Mouse (Mus musculus) erythroblast, embryonic 14.5 days (primary cell): ENCODE data around the gene Bckdk.

Source experiments
- GATA1 ChIP-seq: IDR thresholded peaks from 2 replicates; pipeline ENCODE4 v1.6.1; 2012; ENCODE audit warnings: low read length, inconsistent platforms, mixed read lengths
- TAL1 ChIP-seq: IDR thresholded peaks from 3 replicates; pipeline ENCODE4 v1.6.1; 2012; ENCODE audit warnings: low read length, inconsistent platforms, mixed read lengths

GRCm38 (mm10) chr7:127915293-127915692 lies 11.4 kb downstream of the Bckdk start:
- no peak for TF ChIP-seq GATA1
- no peak for TF ChIP-seq TAL1
